In genomic region chr14:31858679-31859078, GRCm38 (mm10) we compare ENCODE assay signal across 14 mouse cellular contexts.
"Had no signal": no experiment of that assay in that cellular context is flagged by ENCODE, and none has a peak within 500 bp of the region (broad histone marks: within the 10 kb centered on the region; RNA-seq: fewer than 3 reads in every experiment).

No protein-coding gene starts in this region.

- H3K27me3 ChIP-seq: liver, embryonic 13.5 days had no signal

- H3K9ac ChIP-seq: liver, embryonic 13.5 days had no signal

- H3K4me2 ChIP-seq: liver, embryonic 13.5 days; midbrain, embryonic 11.5 days had no signal

- DNase-seq: kidney, postnatal 10 days; kidney, postnatal 36 days; liver, embryonic 13.5 days; lung, adult 2 months; lung, postnatal 14 days; lung, postnatal 4 days; midbrain, embryonic 14.5 days; right cerebral cortex, postnatal 14 days; right cerebral cortex, postnatal 4 days; thymus, adult 2 months; thymus, postnatal 14 days; thymus, postnatal 4 days had no signal

- H3K4me3 ChIP-seq: liver, embryonic 13.5 days had no signal

- H3K27ac ChIP-seq: liver, embryonic 13.5 days; stomach, postnatal 0 days had no signal

- H3K36me3 ChIP-seq: liver, embryonic 13.5 days had no signal

- H3K4me1 ChIP-seq: liver, embryonic 13.5 days had no signal
